Mouse (Mus musculus): ENCODE results near the gene Olfr354.

Gene Olfr354

DNA sequence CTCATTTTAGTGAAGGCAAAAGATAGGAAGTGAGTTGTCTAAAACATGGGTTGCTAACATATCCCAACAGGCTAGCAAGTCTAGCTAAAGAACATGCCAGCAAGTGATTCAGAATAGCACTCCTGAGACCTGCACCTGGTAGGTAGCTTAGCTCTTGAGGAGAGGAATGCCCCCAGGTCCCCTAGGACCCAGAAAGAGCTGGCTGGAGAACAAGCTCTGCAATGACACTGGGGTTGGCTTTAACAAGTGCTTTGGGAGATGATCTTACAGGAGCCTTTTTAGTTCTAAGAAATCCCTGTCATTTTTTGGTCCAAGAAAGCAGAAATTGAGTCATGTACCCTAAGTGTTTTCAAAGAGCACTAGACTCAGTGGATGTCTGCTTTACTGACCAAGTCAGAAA is at the start of gene Olfr354:
TSS of gene Olfr354 (plus strand) at position 301 of the 400 bp plus-strand sequence.
- no peak for DNase-seq

GRCm38 (mm10) chr2:36862560-36862959 is 42.9 kb upstream of the Olfr354 start, which contains the start of gene Olfr351:
Gene Olfr351 (minus strand): TSS chr2:36862660.
- DNase-seq: no peak

GRCm38 (mm10) chr2:36868160-36868559 is 37.3 kb upstream of the Olfr354 start, which contains the start of gene Olfr352:
Gene Olfr352 (plus strand): TSS chr2:36868460.
- DNase-seq: no peak

GRCm38 (mm10) chr2:36892836-36893235 is 12.6 kb upstream of the Olfr354 start, which contains the start of gene Olfr353:
Gene Olfr353 (minus strand): TSS chr2:36892936.
- DNase-seq: no peak

GRCm38 (mm10) chr2:36897114-36897513 is 8.4 kb upstream of the Olfr354 start:
- DNase-seq: no peak

DNA sequence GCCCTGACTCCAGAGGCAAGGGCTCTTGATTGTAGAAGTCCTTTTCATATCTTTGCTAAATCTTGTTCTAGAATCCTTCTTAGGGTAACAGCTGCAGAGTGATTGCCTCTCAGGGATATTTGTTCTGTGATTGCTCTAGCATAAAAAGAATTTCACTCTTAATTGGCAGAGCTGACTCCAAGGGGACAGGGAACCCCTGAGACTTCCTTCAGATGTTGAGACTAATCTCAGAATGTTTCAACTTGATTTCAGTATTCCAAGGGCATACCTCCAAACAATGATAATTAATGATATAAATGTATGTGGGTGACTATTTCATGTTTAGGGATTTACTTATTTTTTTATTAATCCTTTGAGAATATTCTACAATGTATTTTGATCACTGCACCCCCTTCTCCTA is 23.3 kb downstream of the Olfr354 start, which contains the start of gene Olfr355:
TSS of gene Olfr355 (minus strand) at position 101 of the 400 bp plus-strand sequence.
- DNase-seq: no peak

- no peak for DNase-seq
These were observed 31.3 kb downstream of the Olfr354 start, which contains the start of gene Olfr356 for GRCm38 (mm10) chr2:36936821-36937220. Gene Olfr356 (plus strand): TSS chr2:36937121.

All from cerebellum, adult 9-10 months (tissue).